Mouse (Mus musculus) spleen, postnatal 10 days (tissue): ENCODE measurements around the gene Irf2bp2.

Source experiments
- DNase-seq, 2 experiments: peaks; one replicate each; pipeline ENCODE4 v3.0.0; 2021 to 2022; ENCODE audit warnings: low spot score in 2 of 2

The Irf2bp2 gene

DNA sequence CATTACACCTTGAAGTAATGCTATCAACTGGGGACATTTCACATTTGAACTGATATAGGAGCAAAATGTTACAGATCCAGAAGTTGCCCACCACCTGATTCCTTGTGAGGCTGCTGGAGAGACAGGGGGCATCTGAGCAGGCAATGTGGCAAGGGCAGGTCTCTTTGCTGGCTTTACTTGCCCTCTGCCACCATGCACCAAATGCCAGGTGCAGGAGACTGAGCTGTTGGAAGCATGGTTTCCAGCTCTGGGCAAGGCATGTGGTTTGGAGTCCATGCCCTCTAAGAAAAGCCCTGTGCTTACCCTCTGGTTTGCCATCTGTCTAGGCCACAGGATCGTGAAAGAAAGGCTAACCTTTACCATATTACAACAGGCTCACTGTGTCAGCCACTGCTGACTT, 24.1 kb downstream of the Irf2bp2 start:
- DNase-seq, result no peak

DNA sequence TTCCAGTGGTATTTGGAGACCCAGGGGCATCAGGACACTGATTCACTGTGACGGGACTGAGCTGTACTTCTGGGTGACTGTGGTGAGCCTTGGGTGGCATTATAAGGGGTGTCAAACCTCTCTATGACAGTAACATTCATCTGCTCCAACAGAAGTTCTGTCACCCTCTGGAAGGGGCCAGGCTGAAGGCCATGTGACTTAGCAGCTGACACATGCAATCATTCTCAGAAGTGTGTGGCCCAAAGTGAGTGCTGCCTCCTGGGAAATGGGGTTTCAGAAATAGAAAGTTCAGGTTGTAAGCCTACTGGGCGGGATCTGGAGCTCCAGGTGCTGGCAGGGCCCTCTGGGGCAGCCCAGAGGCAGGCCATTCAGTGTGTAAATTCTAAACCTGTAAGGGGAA, 26.1 kb downstream of the Irf2bp2 start:
- DNase-seq, result no peak

GRCm38 (mm10) chr8:126566446-126567062, 27.2 kb downstream of the Irf2bp2 start:
- no peak for DNase-seq

GRCm38 (mm10) chr8:126565954-126566445, 27.8 kb downstream of the Irf2bp2 start:
- no peak for DNase-seq

DNA sequence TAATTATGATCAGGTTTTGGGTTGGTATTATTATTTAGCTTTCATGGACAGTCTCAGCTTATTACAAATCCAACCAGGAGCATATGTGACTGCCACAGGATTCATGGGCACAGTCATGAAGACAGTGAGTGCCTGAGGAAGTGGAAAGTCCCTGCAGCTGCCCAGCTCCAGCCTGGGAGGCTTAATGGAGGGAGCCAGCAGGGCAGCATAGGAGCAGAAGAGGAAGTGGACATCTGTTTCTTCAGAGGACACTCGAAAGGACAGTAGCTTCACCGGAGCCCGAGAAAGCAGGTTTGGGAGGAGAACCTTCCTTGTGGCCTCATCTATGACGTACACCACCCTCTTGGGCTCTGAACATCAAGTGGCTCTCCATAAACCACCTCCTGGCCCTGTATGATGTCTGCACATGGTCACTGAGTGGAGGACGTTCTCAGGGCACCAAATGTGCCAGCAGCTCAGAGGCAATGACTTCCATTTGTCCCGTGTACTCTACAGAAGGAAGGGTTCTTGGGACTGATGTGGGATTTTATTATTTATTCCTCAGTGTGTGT, 28.5 kb downstream of the Irf2bp2 start:
- no peak for DNase-seq

GRCm38 (mm10) chr8:126564551-126565154, 29.1 kb downstream of the Irf2bp2 start:
- DNase-seq, result no peak

DNA sequence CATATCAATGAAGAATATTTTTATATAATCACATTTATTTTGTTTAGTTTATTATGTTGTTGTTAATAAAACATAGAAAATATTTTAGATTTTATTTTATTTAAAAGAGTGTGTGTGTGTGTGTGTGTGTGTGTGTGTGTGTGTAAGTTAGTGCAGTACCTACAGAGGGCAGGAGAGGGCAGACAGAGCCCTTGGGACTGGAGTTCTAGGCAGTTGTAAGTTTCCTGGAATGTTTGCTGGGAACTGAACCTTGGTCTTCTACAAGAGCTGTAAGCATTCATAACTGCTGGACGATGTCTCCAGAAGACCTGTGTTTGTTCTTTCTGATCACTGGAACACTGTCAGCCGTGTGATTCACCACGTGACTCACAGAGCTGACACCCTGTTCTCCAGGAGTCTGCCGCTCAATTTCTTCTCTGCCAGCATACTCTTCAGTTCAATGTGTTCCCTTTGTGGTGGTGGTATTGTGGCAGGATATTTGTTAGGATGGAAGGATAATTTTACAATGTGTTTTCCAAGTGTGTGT, 32.4 kb downstream of the Irf2bp2 start:
- no peak for DNase-seq

GRCm38 (mm10) chr8:126558400-126558953, 35.3 kb downstream of the Irf2bp2 start:
- no peak for DNase-seq

DNA sequence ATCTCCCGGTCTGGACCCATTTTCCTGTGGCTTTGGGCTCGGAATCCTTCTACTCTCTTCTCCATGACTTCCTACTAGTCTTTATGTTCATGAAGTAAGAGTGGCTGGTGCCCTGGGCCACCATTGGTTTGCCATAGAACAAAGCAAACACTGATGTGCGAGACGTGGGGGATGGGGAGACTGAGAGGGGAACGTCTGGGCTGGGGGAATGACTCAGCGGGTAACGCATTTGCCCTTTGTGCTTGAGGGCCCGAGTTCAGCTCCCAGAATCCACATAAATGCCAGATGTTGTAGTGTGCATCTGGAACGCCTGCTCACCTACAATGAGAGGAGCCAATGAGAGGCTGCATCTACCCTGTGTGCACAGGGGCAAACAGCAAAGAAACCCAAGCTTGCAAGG, 36.4 kb downstream of the Irf2bp2 start:
- DNase-seq, result no peak

DNA sequence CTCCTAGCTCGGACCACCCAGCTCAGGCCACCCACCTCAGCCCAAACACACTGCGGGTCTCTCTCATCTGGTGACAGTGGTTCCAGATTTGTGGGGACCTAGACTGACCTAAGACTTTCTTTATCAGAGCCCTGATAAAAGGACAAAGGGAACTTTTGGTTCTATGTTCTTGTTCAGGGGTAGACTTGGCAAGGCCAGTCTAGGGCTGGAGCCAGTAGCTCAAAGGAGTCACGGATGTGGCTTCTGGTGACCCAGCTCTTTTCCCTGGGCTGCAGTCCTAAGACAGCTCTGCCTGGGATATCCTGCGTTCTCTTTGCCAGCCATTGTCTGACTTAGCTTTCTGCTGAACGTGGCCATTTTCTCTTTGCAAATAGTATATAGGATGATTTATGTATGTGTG, 37.1 kb downstream of the Irf2bp2 start:
- DNase-seq, result no peak

DNA sequence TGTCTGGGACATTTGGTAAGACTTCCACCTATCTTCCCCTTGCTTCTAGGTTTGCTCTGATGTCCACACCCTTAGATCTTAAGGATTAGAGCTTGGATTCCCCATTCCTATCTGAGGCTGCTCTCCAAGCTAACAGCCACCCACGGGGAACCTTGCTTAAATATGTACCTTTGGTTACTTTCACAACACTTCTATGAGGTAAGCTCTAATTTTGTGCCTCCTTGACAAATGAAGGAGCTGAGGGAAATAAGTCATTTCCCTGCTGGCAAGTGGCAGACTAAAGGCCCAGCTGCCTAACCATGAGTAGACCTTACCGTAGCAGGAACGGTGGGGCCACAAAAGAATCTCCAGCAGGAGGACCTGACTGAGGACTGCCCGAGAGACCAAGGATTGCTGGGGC, 39.0 kb downstream of the Irf2bp2 start:
- no peak for DNase-seq

GRCm38 (mm10) chr8:126551871-126552270, 41.9 kb downstream of the Irf2bp2 start:
- no peak for DNase-seq

DNA sequence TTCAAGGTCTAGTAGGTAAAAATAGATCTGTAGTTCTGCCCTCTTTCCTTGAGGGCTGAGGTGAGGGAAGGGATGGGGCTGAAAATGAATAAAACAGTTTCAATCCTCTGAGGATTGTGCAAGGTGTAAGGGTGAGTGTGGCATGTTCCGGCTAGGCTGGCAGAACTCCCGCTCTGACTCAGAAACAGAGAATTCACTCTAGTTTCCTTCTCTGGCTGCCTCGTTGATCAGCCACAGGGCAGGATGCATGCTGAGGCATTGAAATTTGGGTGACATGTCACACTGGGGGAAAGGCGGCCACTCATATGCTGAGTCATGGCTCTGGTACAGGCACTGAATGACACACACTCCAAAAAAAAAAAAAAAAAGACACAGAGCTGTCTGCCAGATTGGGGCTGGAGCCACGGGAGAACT, 42.8 kb downstream of the Irf2bp2 start:
- no peak for DNase-seq

DNA sequence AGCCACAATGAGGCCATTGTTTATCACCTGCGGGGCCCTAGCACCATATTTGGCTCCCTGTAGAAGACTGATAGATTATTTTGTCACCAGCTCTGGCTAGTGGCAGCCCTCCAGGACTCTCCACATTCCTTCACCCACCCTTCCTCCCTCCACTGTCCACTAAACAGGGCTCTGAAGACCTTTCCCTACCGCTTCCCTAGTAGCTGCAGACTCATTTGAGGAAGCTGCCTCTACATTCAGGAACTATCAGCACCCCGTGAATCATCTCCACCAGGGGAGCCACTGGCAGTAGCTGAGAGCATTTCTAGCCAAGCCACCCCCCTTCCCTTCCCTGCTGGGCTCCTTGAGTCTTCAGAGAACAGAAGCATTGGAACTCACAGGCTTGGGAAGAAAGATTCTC, 45.9 kb downstream of the Irf2bp2 start:
- no peak for DNase-seq

DNA sequence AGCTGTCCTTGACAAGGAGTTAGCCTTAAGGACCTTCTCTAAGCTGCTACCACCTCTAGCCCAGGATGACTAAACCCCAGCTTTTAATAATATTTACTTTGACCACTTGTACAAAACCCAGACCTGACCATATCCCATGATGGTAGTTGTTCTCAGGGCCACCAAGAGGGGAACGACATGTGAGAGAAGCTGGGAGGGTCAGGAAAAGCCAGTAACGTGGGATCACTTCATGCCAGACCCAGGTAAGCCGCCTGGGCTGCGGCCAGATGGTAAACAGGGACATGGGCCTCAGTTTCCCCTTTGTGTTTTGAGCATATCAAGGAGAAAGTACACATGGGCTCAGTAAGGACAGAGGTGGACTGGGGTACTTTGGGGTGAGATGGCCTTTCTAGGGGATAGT, 46.4 kb downstream of the Irf2bp2 start:
- DNase-seq, result no peak

GRCm38 (mm10) chr8:126546480-126546879, 47.3 kb downstream of the Irf2bp2 start:
- no peak for DNase-seq

DNA sequence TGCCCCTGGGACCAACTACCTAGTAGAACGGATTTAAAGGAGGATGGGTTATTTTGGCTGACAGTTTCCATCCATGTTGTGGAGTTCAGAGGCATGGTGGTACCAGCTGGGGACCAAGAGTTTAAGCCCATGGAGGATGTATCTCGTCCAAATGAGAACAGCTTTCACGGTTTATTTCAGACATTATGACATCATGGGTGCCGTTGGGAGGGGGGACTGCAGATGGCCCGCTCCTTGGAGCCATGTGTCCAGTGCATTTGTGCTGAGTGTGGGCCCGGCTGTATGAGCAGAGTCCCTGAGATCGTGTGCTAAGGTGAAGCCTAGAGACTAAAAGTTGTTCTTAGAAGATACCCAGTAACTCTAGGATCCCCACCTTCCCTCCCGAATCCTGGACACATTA, 50.4 kb downstream of the Irf2bp2 start:
- DNase-seq, result no peak

DNA sequence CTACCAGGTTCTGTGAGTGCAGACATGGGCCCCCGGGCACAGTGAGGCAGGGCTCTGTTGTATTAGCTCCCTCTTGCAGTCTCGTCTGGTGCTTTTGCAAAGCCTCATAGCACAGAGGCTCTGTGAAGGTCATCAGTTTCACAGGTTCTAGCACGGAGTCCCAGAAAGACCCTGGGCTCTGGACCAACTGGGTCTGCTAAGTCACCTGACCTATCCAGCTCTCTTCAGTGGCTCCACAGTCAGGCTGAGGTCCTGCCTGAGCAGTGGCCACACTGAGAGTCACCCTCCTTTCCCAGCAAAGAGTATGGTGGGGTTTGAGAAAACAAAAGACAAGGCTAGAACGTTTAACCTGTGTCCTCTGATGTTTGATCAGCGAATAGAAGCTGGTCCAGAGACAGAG, 51.0 kb downstream of the Irf2bp2 start:
- DNase-seq, result no peak

- DNase-seq, result no peak
Measured at GRCm38 (mm10) chr8:126542090-126542689, 51.6 kb downstream of the Irf2bp2 start.

- DNase-seq, result no peak
Measured at GRCm38 (mm10) chr8:126540298-126540697, 53.5 kb downstream of the Irf2bp2 start.

DNA sequence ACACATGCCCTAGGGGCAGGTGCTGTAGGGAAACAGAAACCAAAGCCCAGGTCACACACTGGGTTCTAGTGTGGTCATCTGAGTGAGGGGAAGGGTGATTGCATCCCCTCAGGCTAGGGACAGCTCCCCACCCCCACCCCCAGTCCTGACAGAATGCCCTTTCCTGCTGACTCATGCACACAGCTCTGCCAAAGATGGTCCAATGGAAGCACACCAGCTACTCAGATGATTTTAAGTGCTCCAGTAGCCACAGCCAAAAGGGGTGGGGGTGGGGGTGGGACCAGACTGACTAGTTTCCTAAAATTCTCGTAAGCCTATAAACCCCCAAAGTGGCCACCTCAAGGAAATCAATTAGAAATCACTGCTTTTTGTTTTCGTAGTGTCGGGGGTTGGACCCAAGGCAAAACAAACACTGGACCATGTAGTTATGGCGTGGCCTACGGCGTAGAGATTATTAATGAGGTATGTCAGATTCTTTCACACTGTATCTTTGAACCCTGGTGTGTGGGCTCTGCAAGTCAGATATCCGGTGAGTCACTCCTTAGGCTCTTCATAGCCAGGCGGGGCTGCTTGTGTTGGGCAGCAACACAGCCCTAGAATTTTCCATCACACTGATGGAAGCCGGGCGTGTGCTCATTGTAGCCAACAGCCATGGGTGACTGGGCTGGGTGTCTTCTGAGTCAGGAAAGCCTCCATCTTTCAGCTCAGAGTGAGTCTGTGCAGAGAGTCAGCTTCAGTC, 54.3 kb downstream of the Irf2bp2 start:
- DNase-seq, result no peak
